Mouse (Mus musculus) megakaryocyte, embryonic 14.5 days (primary cell): ENCODE measurements around the gene Kif16b. TPM values are rescaled to one million over a fixed set of nuclear protein-coding genes. Genes with fewer than 3 reads are reported as not detected.
"Not testable (repeated sequence)": the region's sequence is repeated elsewhere in the genome, so short reads cannot be mapped to it uniquely, and the experiment has no call there.

Experiments
- H3K27me3 ChIP-seq: replicated peaks from 2 replicates; pipeline ENCODE3; 2012; ENCODE audit warnings: inconsistent platforms
- H3K36me3 ChIP-seq: replicated peaks from 2 replicates; pipeline ENCODE3; 2012; ENCODE audit warnings: low read length, inconsistent platforms, mixed read lengths
- H3K4me1 ChIP-seq: 2 replicates; pipeline ENCODE4 v1.6.1; 2012; ENCODE audit warnings: inconsistent platforms
- H3K4me3 ChIP-seq: replicated peaks from 2 replicates; pipeline ENCODE3; 2012; ENCODE audit warnings: moderate library complexity, mild to moderate bottlenecking, inconsistent platforms
- H3K9me3 ChIP-seq: 2 replicates; pipeline ENCODE4 v1.6.1; 2012; ENCODE audit warnings: inconsistent platforms
- FLI1 ChIP-seq: IDR thresholded peaks from 2 replicates; pipeline ENCODE4 v1.6.1; 2012; ENCODE audit warnings: low read length, inconsistent platforms, mixed read lengths
- GATA1 ChIP-seq: IDR thresholded peaks from 3 replicates; pipeline ENCODE4 v1.6.1; 2012; ENCODE audit warnings: mixed read lengths, low read length, inconsistent platforms, borderline replicate concordance
- polyA plus RNA-seq: library from polyadenylated mRNA; stranded (reverse); fragments of >175 nt; gene quantifications from 2 replicates; pipeline ENCODE4 v1.2.3, GENCODE M21; 2012; ENCODE audit warnings: low replicate concordance; ENCODE audit not compliant: insufficient read depth

Kif16b gene
- polyA plus RNA-seq, 1 experiment: 2.1 TPM

DNA sequence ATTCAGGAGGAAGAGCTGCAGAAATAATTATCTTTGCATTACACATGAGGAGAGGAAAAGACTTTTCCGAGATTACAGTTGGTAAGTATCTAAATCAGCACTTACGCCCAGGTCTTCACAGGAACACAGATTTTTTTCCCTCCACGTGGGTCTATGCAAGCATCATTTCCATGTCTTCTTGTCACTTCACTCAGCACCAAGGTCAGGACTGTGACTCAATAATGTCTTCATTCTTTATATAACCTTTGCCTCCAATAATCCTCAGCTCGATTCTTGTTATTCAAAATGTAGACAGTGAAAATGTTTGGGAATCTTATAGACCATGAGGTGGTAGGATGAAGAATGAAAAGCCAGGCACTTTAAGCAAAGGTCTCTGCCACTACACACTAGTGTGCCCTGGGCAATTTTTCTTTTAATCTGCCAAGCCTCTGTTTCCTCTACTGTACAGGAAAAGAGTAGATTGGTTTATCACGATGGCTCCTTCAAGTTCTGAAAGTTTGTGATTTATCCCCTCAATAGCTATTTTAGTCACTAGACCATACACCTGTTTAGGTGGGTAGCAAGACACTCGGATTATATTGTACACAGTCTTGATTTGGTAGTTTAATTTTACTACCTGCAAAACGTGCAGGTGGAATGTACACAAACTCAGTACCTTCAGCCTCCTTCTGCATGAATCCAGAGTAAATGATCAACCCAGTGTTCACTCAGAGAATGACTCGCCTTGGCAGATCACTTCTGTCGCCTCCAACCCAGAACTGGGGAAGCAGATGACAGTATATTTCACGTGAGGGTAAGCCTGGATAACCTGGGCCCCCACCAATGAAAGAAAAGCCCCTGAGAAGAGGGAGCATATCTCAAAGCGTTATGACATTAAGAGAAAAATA, 316.2 kb downstream of the Kif16b start:
- TF ChIP-seq FLI1 (no peak), GATA1 (no peak)
- no peaks in the 10 kb centered on the region for H3K27me3 ChIP-seq
- H3K36me3 ChIP-seq: no peaks in the 10 kb centered on the region
- no peaks in the 10 kb centered on the region for H3K4me1 ChIP-seq
- H3K9me3 ChIP-seq: peaks cover 14% of the 10 kb centered on the region; the same call in 1 of the 2 replicates
- H3K4me3 ChIP-seq: no peak overlapping the region

DNA sequence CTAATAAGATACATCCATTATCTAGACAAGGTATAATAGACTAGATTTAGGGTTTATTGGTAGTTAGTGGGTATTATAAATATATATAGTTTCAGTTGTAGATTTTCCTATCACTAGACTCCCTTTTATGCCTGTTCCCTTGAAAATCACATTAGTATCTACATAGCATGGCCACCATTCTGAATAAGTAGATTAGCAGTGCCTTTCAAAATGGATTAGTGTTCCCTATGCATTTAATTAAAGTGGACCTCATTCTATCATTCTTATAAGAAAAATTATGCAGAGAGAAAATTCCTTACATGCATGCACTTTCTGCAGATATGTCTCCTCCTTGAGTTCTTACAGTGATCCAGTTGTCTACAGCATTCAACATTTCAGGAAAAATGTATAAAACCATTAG, 320.9 kb downstream of the Kif16b start:
- Histone ChIP-seq H3K9me3 (no peaks in the 10 kb centered on the region), H3K27me3 (no peaks in the 10 kb centered on the region), H3K4me1 (no peaks in the 10 kb centered on the region), H3K4me3 (no peak overlapping the region), H3K36me3 (no peaks in the 10 kb centered on the region)
- no peak for TF ChIP-seq FLI1
- no peak for TF ChIP-seq GATA1

DNA sequence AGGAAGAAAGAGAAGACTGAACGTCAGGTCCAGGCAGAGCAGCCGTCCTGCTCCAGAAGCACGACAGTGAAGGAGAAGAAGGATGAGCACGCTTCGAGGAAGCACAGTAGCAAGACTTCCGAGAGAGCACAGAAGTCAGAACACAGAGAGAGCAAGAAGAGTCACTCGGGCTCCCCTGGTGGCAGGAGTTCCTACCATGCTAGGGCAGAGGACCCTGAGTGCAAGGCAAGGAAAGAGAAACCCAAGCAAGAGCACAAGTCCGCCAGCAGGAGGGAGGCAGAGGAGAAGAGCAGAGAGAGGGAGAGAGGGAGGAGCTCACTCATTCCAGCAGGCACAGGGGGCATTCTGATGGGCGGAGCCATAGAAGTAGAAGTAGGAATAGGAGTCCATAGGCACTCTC, 323.9 kb downstream of the Kif16b start:
- H3K4me1 ChIP-seq, H3K9me3 ChIP-seq, H3K27me3 ChIP-seq, H3K36me3 ChIP-seq, H3K4me3 ChIP-seq: not testable (repeated sequence)

DNA sequence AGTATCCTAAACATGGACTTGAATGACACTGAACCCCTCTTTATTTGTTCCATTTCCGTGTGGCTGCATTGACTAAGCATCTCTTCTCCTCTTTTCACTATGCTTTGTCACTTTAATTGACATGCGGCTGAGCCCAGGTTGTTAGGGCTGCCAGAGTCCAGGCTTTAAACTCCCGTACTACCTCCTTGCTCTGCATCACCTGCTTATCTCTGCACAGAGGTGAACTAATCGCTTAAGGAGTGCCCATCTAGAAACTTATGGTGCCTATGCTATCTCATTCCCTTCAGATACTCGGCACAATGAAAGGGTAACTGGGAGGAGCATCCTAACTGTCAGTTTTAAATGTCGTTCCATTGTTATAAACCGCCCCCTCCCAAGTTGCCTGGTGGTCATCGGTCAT, 331.6 kb downstream of the Kif16b start:
- no peaks in the 10 kb centered on the region for H3K36me3 ChIP-seq
- H3K4me3 ChIP-seq: no peak overlapping the region
- H3K4me1 ChIP-seq: no peaks in the 10 kb centered on the region
- H3K27me3 ChIP-seq: no peaks in the 10 kb centered on the region
- 0 out of 2 replicates have a peak, but pooled peaks cover 6% of the 10 kb centered on the region for H3K9me3 ChIP-seq
- TF ChIP-seq FLI1 (no peak), GATA1 (no peak)

Other genes with a start within 250 kb of the Kif16b start
- 2.7 TPM in 1 of 2 replicates, not detected in the other for gene Snrpb2, start 161.5 kb upstream of the Kif16b start, polyA plus RNA-seq
- not detected in 2 replicates for gene Otor, start 176.9 kb upstream of the Kif16b start, polyA plus RNA-seq